Mouse (Mus musculus): ENCODE measurements around the gene Fance.
A peak's percentile ranks its signal among the peaks of the same experiment; 100 is the strongest.
"Not testable (repeated sequence)": the region's sequence is repeated elsewhere in the genome, so short reads cannot be mapped to it uniquely, and the experiment has no call there.

Gene Fance

DNA sequence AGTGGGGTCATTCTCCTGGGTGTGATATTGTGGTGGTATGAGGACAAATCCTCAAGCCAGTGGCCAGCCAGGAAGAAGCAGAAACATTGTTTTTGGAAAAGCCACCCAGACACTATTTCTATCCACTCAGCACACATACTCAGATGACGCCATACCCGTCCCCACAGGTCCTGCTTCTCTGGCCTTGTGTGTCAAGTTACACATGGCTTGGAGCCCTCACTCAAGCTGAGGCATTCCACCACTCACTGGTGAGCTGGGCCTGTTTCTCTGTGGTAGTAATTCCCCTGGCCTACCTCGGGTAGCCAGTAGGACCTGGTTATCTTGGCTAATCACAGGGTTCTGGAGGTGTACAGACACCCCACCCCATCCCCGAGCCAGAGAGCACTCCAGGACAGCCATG is 19.6 kb upstream of the Fance start:
- no peak for DNase-seq (ENCODE audit: low spot score)

DNA sequence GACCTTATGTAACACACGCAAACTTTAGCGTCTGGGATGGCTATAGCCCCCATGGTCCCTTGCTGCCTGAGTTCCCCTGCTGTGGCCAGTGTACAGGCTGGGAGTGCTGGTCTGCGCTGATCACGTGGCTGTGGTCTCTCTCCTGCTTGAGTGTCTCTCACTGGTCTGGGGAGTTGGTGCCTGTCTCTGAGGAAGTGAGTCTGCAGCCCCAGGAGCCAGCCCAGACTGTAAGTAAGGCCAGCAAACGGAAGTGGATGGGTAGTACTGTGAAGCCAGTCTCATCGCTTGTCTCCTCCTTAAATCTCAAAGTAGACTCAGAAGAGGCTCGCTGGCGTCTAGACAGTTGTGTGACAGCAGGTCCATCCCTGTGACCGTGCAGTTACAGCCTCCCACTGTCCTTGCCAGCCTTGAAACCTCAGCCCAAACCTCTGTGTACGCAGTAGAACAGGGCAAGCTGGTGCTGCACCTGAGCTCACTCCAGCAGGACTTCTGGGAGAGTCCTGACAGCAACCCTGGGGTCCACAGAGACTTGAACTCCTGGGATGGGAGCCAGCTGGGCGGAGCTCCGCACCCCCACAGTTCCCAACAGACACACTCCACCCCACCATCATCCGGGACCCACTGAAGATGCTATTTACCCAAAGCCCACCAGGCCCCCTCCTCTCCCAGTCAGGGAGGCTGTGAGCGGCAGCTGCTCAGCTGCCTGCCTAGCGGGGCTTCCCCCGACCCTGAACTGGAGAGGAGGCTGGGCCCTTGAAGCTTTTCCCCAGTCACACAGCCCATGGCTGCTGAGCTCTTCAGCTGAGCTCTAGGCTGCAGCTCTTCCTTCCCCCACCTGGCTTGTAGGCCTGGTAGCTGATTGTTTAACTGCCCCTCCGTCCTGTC is 18.6 kb upstream of the Fance start:
- DNase-seq (ENCODE audit: low spot score), result no peak

DNA sequence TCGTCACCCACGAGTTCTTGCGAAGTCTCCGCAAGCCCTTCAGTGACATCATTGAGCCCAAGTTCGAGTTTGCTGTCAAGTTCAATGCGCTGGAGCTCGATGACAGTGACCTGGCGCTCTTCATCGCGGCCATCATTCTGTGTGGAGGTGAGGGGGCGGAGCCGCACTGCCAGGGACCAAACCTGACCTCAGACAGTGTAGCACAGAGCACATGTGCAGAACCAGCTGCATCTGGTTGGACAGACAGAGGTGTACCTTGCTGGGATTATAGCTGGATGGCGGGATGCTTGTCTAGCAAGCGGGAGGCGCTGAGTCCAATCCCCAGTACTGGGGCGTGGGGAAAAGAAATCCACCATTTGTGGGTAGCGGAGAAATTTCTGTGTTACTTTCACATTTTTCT is 14.4 kb upstream of the Fance start:
- DNase-seq (ENCODE audit: low spot score), result no peak

DNA sequence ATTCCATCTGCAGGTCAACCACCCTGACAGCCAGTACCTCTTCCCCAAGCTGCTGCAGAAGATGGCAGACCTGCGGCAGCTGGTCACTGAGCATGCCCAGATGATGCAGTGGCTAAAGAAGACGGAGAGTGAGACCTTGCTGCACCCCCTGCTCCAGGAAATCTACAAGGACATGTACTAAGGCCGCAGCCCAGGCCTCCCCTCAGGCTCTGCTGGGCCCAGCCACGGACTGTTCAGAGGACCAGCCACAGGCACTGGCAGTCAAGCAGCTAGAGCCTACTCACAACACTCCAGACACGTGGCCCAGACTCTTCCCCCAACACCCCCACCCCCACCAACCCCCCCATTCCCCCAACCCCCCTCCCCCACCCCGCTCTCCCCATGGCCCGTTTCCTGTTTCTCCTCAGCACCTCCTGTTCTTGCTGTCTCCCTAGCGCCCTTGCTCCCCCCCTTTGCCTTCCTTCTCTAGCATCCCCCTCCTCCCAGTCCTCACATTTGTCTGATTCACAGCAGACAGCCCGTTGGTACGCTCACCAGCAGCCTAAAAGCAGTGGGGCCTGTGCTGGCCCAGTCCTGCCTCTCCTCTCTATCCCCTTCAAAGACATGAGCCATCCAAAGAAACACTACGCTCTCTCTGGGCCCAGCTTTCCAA is 13.5 kb upstream of the Fance start:
- no peak for DNase-seq (ENCODE audit: low spot score)

DNA sequence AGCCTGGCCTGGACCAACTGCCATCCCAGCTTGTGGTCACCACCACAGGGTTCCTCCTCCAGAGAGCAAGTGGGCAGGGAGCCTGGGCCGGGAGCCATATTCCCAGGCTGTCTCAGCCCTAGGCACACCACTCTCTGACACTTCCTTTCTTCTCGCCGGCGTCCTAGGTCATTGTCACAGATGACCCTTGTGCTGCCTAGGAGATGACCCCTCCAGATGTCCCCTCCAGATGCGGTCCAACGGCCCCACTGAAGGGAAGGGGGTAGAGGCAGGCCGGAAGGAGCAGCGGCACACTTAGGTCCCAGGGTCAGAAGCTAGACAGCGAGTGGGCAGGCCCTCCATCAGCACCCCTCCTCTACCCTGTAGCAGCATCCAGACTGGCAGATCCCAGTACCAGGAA is 13.0 kb upstream of the Fance start:
- peak; percentile 73 for DNase-seq (ENCODE audit: low spot score)

DNA sequence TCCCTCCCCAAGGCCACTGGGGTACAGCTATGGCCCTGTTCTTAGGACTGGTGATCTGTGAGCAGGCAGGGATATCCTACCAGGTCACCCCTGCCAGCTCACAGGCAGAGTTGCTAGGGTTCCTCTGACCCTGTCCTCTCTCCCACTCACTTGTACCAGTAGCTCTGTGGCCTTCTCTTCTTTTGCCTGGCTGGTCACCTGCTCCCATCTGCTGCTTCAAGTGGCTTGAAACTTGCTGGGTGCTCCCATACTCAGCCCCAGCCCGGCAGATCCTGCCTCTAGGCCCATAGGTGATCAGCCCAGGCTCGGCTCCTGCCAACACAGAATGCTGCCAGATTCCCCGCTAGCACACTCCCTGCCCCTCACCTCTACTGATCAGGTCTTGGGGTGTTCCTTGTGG is 12.5 kb upstream of the Fance start:
- no peak for DNase-seq (ENCODE audit: low spot score)

DNA sequence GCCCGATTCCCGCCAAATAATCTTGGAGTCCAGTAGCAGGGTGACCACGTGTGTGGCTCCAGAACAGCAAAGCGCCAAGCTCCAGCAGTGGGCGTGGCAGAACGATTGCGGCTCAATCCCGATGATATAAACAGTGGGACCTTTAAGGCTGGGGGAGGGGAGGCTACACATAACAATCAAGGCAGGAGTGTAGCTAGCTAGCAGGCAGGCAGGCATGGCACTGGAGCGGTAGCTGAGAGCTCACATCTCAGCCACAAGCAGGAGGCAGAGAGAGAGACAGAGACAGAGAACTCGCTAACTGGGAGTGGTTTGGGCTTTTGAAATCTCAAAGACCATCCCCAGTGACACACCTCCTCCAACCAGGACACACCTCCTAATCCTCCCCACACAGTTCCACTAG is 8.1 kb upstream of the Fance start:
- no peak for DNase-seq (ENCODE audit: low spot score)

DNA sequence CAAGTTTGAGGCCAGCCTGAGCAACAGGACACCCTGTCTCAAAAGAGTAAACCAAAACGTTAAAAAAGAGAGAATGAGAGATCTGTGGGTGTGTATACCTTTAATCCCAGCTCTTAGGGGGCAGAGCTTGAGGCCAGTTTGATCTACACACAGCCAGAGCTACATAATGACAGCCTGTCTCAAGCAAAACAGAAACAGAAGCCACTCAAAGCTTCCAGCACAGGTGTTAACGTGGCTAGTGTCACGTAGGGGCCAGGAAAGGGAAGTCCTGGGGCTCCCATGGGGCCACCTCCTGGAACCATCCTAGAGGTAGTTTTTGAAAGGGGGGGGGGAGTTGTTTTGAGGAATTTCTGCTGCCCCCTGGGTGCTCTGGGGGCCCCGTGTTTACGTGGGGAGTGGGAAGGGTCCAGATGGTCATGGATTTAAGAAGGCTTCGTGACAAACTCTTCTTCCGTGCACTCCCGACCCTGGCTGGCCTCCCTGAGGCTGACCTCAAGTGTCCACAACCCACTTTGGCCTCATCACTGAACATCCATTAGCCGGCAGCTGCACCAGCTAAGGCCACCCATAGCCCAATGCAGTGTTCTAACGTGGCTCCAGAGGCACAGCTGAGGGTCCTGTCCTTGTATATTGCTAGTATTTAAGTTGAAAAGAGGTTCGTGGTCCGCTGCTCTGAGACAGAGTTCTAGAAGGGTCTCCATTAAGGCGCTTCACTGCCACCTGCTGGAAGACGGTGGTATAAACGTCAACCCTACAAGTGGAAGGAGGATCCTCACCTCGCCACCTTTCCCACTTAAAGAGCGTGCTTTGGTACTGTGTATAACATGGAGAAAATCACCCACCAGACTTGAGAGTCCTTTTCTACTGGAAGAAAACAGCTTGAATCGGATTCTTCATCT is 4.8 kb upstream of the Fance start:
- peak; percentile 95 for DNase-seq (ENCODE audit: low spot score)

DNA sequence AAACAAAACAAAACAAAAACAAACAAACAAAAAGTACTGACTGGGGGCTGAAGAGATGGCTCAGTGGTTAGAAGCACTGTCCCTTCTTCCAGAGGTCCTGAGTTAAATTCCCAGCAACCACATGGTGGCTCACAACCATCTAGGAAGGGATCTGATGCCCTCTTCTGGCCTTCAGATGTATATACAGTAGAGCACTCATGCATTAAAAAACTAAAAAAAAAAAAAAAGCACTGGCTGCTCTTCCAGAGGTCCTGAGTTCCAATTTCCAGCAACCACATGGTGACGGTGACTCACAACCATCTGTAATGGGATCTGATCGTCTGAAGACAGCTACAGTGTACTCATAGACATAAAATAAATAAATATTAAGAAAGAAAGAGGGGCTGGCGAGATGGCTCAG is 2.5 kb upstream of the Fance start:
- no peak for DNase-seq (ENCODE audit: low spot score)

DNA sequence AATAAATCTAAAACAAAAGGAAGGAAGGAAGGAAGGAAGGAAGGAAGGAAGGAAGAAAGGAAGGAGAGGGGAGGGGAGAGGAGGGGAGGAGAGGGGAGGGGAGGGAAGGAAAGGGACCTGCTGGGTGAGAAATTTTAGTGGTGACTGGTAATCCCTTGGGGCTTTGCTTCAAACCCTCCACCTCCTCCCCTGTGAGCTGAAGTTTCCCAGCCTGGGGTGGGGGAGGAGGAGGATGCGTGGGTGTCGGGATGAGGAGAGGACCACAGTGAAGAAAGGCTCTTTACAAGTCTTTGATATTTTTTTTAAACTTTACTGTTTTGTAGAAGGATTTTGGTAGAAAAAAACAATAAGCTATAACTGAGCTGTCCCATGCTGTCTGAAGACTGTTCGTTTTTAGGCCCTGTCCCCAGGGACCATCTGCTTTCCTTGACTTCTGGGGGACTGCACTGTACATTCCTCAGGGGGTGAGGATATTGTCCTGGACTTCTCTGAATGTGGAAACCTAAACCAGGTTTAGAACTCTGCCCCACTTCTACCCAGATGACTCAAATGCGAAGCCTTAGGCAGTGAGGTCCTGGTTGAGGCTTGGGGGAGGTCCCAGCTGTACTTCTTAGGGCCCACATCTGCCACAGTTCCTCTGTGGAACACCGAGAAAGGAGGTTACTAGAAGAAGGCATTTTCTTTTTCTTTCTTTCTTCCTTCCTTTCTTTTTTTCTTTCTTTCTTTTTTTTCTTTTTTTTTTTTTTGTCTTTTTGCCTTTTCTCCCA is 1.8 kb upstream of the Fance start:
- DNase-seq (ENCODE audit: low spot score), result no peak

DNA sequence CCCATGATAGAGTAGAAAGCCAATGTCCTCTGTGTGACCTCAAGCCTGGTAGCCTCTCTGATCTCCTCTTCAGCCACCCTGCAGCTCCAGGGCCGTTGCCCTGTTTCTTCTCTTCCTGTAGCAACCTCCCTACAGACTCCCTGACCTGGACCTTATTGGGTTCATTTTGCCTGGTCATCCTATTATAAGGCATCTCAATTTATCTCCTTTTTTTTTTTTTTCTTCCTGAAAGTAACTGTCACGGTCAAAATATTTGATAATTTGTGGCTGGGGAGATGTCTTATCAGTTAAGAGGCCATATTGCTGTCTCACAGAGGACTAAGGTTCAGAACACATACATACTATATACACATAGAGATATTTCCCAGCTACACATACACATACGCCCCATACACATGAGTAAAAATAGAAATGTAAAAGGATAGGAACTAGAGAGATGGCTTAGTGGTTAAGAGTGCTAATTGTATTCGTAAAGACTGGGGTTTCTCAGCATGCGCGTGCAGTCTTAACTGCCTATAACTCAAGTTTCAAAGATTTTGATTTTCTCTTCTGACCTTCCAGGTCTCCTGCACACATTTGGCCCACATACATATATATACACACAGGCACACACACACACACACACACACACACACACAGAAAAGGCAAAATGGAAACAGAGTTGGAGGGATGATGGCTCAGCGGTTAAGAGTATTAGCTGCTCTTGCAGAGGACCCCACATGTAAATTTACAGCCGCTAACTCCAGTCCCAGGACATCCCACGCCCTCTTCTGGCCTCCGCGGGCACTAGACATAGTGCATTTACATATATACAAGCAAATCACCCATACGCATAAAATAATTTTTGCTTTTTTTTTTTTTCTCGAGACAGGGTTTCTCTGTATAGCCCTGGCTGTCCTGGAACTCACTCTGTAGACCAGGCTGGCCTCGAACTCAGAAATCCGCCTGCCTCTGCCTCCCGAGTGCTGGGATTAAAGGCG is 797 bp upstream of the Fance start:
- peak; percentile 58 for DNase-seq (ENCODE audit: low spot score)

DNA sequence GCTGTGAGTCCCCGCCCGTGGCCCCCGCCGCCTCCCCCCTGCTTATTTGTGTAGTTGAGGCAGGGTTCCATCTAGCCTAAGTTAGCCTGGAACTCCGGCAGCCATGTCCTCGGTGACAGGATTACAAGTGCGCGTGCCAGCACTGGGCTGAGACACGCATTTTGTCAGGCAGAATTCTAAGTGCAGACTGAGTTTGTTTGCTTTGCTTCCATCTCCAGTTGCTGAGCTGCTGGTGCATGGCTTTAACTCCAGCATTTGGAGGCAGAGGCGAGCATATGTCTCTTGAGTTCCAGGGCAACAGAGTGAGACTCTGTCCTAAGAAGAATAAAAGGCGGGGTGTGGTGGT is 534 bp downstream of the Fance start:
- DNase-seq (ENCODE audit: low spot score), result peak; percentile 45

DNA sequence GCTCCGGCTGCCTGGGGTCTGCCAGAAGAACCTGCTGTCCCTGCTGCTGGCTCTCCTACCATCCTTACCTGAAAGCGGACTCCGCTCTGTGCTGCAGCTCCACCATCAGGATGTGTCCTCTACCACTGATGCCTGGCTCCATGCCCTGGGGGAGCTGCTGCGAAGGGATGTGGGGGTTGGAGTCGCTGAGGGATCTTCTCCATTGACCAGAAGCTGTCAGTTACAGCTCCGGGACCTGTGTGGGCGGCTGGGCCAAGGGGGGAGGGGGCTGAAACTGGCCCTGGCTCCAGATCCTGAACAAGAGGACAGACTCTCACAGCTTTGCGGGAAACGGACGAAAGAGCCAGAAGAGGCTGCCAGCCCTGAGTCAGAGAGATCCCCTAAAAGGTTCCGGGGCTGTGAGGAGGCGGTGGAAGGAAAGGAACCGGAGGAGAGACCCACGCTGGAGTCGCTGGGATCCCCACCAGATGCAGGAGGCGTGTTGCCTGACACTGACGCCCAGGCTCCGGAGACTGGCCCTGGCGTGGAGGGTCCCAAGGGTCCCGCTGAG is 2.4 kb downstream of the Fance start:
- no peak for DNase-seq (ENCODE audit: low spot score)

DNA sequence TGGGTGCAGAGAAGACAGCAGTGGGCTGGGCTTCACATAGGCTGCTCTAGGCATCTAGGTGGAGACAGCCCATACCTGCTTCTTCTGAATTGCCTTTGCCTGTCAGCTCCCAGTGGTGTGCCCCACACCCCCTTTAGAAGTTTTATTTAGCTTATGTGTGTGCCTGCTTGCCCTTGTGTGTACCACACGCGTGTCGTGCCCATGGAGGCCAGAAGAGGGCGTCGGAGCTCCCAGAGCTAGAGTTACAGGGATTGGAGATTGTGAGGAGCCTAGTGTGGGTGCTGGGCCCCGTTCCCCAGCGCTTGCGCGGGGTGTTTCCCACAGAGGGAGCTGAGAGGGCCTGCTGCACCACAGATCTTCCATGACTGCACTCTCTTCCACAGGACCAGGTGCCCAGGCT is 3.2 kb downstream of the Fance start:
- no peak for DNase-seq (ENCODE audit: low spot score)

DNA sequence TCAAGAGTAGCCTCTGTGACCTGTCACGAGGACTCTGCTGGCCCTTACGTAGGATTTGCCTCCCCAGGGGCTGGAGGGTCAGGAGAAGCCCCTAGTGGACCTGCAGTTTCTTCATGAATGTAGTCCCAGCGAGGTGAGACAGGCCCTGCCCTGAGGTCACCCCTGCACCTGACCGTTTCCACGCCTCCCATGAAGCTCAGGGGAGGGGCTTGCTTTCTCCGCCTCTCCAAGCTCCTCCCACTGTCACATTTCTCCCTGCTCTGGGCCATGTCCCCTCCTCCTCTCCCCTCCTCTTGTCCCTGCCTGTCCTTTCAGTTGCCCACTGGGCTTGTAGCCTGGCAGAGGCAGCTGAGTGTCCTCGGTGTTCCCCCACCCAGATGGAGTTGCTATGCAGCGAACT is 3.8 kb downstream of the Fance start:
- no peak for DNase-seq (ENCODE audit: low spot score)

DNA sequence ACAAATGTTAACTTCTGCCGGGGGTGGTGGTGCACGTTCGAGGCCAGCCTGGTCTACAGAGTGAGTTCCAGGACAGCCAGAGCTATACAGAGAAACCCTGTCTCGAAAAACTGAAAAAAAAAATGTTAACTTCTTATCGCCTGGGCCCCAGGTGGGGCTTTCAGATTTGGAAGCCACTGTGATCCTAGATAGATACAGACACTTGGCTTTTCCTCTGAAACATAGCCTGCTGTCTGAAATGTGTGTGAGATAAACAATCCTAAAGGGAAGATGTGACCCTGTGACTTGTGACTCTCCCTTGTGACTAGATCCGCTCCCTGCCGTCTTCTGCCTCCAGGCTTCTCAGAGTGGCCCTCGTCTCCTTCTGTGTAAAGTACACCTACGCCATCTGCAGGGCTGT is 4.4 kb downstream of the Fance start:
- DNase-seq (ENCODE audit: low spot score), result no peak

DNA sequence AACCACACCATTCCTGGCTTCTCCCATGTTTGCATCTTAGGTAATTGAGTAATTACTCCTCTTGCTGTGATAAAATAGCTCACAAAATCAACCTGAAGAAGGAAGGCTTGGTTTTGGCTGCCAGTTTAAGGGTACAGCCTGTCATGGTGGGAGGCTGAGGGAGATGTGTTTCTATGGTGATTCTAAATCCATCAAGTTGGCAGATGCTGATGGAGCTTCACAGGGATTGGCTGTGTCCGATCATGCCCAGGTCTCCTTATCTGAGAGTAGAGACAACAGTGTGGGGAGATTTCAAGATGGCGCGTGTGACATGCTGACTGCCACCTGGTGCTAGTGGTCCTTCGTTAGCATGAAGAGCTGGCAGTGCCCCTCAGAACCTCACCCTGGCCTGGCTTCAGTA is 8.4 kb downstream of the Fance start:
- no peak for DNase-seq (ENCODE audit: low spot score)

DNA sequence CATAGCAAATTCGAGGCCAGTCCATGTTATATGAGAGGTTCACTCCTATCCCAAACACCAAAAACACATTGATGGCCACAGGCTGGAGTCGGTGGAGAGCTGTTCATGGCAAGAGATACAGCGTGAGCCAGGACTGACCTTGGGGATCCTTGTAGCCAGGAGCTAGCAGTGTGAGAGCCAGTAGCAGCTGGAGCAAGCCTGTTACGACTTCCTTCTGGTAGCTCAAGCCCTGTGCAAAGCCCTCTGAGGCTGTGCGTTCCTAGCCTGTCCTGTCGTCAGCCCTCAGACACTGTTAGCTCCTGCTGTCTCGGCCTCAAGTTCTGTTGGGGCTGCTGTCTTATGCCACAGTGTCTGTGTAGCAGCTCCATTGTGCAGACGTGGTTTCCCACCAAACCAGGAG is 10.5 kb downstream of the Fance start:
- DNase-seq (ENCODE audit: low spot score), result no peak

DNA sequence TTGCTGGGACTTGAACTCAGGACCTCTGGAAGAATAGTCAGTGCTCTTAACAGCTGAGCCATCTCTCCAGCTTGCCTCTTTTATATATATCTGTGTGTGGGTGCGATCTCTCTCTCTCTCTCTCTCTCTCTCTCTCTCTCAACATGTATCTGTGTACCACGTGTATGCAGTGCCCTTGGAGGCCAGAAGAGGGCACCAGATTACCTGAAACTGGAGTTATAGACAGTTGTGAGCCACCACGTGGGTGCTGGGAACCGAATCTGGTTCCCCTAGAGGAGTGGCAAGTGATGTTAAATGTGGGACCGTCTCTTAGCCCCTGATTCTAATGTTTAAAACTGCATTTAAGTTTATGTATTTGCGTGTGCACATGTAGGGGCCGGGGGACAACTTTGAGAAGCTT is 11.1 kb downstream of the Fance start:
- not testable (repeated sequence) for DNase-seq (ENCODE audit: low spot score)

DNA sequence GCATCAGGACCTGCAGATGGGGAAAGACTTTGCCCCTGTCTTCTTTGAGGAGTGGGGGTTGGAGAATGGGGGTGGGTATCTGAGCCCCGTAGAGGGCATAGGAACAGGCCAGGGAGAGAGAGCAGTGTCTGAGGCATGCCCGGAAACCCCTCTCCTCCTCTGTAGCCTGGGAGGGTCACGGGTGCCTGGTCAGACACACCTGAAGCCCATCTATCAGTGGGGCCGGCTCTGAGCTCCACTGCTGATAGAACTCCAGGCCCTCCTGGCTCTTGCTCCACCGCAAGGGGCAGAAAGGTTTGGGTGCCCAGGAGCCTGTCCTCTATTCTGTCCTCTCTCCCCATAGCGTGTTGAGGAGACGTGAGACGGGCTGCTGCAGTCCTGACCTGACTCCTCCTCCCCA is 12.4 kb downstream of the Fance start:
- no peak for DNase-seq (ENCODE audit: low spot score)

DNA sequence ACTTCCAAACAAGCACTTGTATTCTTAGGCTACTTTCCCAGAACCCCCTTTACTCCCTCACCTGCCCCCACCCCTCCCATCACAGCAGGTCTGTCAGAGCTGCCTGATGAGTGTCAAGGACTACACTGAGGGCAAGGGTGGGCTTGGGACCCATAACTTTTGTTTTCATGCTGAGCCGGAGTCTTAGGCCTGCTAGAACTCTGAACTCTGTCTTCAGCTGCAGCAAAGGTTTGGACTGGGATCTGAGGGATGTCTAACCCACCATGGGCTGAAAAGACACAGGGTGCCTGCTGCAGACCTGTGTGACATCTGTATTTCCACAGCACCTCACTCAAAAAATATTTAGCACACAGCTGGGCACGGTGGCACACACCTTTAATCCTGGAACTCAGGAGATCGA is 13.6 kb downstream of the Fance start:
- no peak for DNase-seq (ENCODE audit: low spot score)
